Comparison of ENCODE assay signal across 16 mouse cellular contexts in the genomic region with DNA sequence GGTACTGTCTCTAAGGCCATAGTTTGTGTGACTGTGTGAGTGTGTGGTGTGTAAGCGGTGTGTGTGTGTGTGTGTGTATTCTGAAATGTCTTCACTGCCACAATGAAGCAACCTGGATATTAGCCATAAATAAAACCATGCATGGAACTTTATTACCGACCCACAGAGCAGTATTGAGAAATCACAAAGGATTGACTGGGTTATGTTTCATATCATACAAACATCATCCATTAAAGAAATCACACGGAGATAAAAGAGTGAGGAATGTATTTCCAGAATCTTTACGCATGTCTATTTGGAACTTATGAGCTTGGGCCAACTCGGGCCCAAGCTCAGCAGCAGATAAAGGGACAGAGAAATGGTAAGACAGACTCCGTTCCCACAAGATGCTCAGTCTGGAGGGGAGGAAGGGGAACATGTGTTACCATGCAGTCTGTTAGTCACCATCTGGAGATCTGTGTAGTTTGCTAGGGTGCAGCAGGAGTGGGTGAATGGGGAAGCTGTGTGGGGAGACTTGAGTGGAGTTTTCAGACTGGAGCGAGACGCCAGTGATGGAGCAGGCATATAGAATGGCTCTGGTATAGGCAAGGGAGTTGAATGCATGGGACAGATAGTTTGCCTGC.
DNase-seq lines count a peak whose midpoint lies in the region; ATAC-seq and TF ChIP-seq lines count a peak whose summit lies in the region.
"Had no signal": no experiment of that assay in that cellular context is flagged by ENCODE, and none has a peak within 500 bp of the region (broad histone marks: within the 10 kb centered on the region; RNA-seq: fewer than 3 reads in every experiment).

No protein-coding gene starts in this region.

- 73% methylated on average over 8 of the region's 8 CpGs for WGBS in forebrain, embryonic 15.5 days
- 90% methylated on average over 8 of the region's 8 CpGs for WGBS in forebrain, embryonic 11.5 days

- H3K9me3 ChIP-seq in forebrain, embryonic 15.5 days = no peaks in the 10 kb centered on the region
- H3K9me3 ChIP-seq in forebrain, embryonic 11.5 days (ENCODE audit: control insufficient read depth, low read length) = no peaks in the 10 kb centered on the region
- H3K9me3 ChIP-seq in ES-Bruce4 (replicated peaks; ENCODE audit: control insufficient read depth, insufficient read depth, low read length, poor library complexity, severe bottlenecking) = no peaks in the 10 kb centered on the region
- H3K9me3 ChIP-seq: embryonic facial prominence, embryonic 15.5 days had no signal

- H3K9ac ChIP-seq in forebrain, embryonic 15.5 days (replicated peaks) = no peak overlapping the region
- H3K9ac ChIP-seq in forebrain, embryonic 11.5 days (ENCODE audit: low read length) = no peak overlapping the region
- 0 out of 2 replicates have a peak overlapping the region, but pooled peaks have one; percentile 1 for H3K9ac ChIP-seq in ES-Bruce4 (ENCODE audit: low read depth, poor library complexity, severe bottlenecking)
- H3K9ac ChIP-seq: embryonic facial prominence, embryonic 15.5 days had no signal

- no peak for TF ChIP-seq POLR2A in ES-Bruce4 (IDR thresholded peaks at IDR 0.05; ENCODE audit: insufficient read depth, low read length)

- H3K27ac ChIP-seq in forebrain, embryonic 15.5 days (replicated peaks) = peak overlapping the region; percentile 54
- H3K27ac ChIP-seq in forebrain, embryonic 11.5 days (ENCODE audit: low read depth, low read length) = no peak overlapping the region
- peak overlapping the region; percentile 99 for H3K27ac ChIP-seq in ES-Bruce4 (ENCODE audit: insufficient read depth, low read length)
- H3K27ac ChIP-seq: embryonic facial prominence, embryonic 15.5 days; gastrocnemius, adult 2 months; macrophage had no signal

- ATAC-seq in forebrain, embryonic 15.5 days (replicated peaks) = peak; percentile 80
- no peak for ATAC-seq in forebrain, embryonic 11.5 days (replicated peaks; ENCODE audit: low FRiP score)
- ATAC-seq: midbrain, embryonic 16.5 days had no signal

- H3K36me3 ChIP-seq in forebrain, embryonic 15.5 days = no peaks in the 10 kb centered on the region
- H3K36me3 ChIP-seq in forebrain, embryonic 11.5 days (ENCODE audit: control insufficient read depth, insufficient read depth, low read length) = no peaks in the 10 kb centered on the region
- no peaks in the 10 kb centered on the region for H3K36me3 ChIP-seq in ES-Bruce4 (ENCODE audit: control insufficient read depth, insufficient read depth, low read length, poor library complexity, severe bottlenecking)
- H3K36me3 ChIP-seq: embryonic facial prominence, embryonic 15.5 days had no signal

- no peak for TF ChIP-seq EP300 in ES-Bruce4 (IDR thresholded peaks at IDR 0.05; ENCODE audit: insufficient read depth, low read depth, low read length)

- no peak for TF ChIP-seq CTCF in ES-Bruce4 (IDR thresholded peaks at IDR 0.05; ENCODE audit: low read depth, low read length)

- H3K4me3 ChIP-seq in forebrain, embryonic 15.5 days = no peak overlapping the region
- no peak overlapping the region for H3K4me3 ChIP-seq in forebrain, embryonic 11.5 days (ENCODE audit: low read depth, low read length)
- H3K4me3 ChIP-seq in ES-Bruce4 (ENCODE audit: low read depth, low read length) = no peak overlapping the region
- H3K4me3 ChIP-seq: embryonic facial prominence, embryonic 15.5 days; gastrocnemius, adult 2 months had no signal

- DNase-seq in forebrain, embryonic 11.5 days (ENCODE audit: low spot score) = no peak
- peak; percentile 7 to 21 for DNase-seq in frontal cortex, postnatal 14 days (ENCODE audit: low spot score in 2 of 2)
- peak; percentile 17 to 18 for DNase-seq in layer of hippocampus, postnatal 25 days (ENCODE audit: extremely low spot score in 1 of 2, low spot score in 1 of 2)
- DNase-seq in cerebellum, adult 9-11 months = no peak
- DNase-seq in embryo, embryonic 9.5 days (ENCODE audit: extremely low spot score) = no peak
- DNase-seq in adrenal gland, postnatal 10 days = no peak
- DNase-seq: adrenal gland, postnatal 14 days; gastrocnemius, adult 2 months; kidney, adult 8-10 months; thymus, adult 18-20 months had no signal

- H3K4me1 ChIP-seq in forebrain, embryonic 15.5 days = peaks cover 7% of the 10 kb centered on the region; the same call in 1 of the 2 replicates
- H3K4me1 ChIP-seq in forebrain, embryonic 11.5 days (replicated peaks; ENCODE audit: control insufficient read depth, insufficient read depth, low read length) = no peaks in the 10 kb centered on the region
- H3K4me1 ChIP-seq in ES-Bruce4 (ENCODE audit: control insufficient read depth, insufficient read depth, low read length) = peaks cover 3% of the 10 kb centered on the region
- H3K4me1 ChIP-seq: embryonic facial prominence, embryonic 15.5 days had no signal

- no peak overlapping the region for H3K4me2 ChIP-seq in forebrain, embryonic 15.5 days (replicated peaks)
- no peak overlapping the region for H3K4me2 ChIP-seq in forebrain, embryonic 11.5 days (ENCODE audit: low read depth, low read length, severe bottlenecking)
- H3K4me2 ChIP-seq: embryonic facial prominence, embryonic 15.5 days; liver, embryonic 11.5 days had no signal

- no peaks in the 10 kb centered on the region for H3K27me3 ChIP-seq in forebrain, embryonic 15.5 days
- no peaks in the 10 kb centered on the region for H3K27me3 ChIP-seq in forebrain, embryonic 11.5 days (ENCODE audit: control insufficient read depth, insufficient read depth, low read length)
- H3K27me3 ChIP-seq in ES-Bruce4 (ENCODE audit: control insufficient read depth, insufficient read depth, low read length, poor library complexity, severe bottlenecking) = no peaks in the 10 kb centered on the region
- H3K27me3 ChIP-seq: embryonic facial prominence, embryonic 15.5 days had no signal

Comparison
In these comparisons a context has a peak if more than half of its experiments do, and no peak if none do; other contexts are left out.
1. DNase-seq: peak in frontal cortex, postnatal 14 days (2 of 2) and layer of hippocampus, postnatal 25 days (2 of 2); none in forebrain, embryonic 11.5 days (single experiment), cerebellum, adult 9-11 months (single experiment), embryo, embryonic 9.5 days (single experiment) and adrenal gland, postnatal 10 days (single experiment).